Mouse (Mus musculus): ENCODE results near the gene Lamc2.

Gene Lamc2

GRCm38 (mm10) chr1:153127622-153128021 is 58.6 kb downstream of the Lamc2 start:
- no peak for DNase-seq (ENCODE audit: low read depth, low spot score)

- no peak for DNase-seq (ENCODE audit: low read depth, low spot score)
Observed at GRCm38 (mm10) chr1:153126491-153127381, 59.5 kb downstream of the Lamc2 start.

GRCm38 (mm10) chr1:153125287-153126275 is 60.7 kb downstream of the Lamc2 start:
- DNase-seq (ENCODE audit: low read depth, low spot score), result no peak

GRCm38 (mm10) chr1:153124502-153124901 is 61.7 kb downstream of the Lamc2 start:
- no peak for DNase-seq (ENCODE audit: low read depth, low spot score)

DNA sequence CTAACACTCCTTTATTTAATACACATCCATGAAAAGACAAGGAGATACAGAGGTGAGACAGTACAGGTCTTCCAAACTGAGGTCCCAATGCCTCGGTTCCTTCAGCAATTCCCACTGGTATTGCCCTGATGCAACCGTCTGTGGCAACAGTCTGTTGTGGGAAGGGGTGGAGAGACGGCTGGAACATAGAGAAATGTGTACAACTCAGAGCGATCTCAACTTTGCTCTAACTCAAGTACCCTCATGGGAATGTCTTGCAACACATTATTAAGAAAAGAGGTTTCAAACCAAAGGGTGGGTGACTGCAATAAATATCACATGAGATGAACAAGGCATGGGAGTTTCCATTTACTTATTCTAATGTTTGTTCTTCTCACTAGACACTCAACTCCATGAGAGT is 63.5 kb downstream of the Lamc2 start:
- no peak for DNase-seq (ENCODE audit: low read depth, low spot score)

DNA sequence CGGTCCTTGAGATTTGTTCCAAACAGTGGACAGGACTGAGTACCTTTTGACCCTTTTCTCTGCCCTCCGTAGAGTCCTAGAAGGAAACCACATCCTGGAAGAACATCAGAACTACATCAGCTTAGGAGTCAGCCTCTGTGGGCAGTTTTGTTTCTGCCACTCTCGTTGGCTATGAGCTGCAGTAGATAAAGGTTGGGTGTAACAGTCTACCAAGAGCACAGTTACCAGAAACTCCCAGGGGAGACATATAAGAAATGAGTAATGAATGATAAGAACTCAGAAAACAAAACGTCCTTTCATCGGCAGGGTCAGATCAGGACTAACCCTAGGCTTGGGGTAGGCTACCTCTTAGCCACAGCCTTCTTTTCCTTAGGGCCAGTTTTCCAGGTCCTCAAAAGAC is 64.9 kb downstream of the Lamc2 start:
- no peak for DNase-seq (ENCODE audit: low read depth, low spot score)

- DNase-seq (ENCODE audit: low read depth, low spot score), result no peak
Observed at GRCm38 (mm10) chr1:153120544-153120943, 65.7 kb downstream of the Lamc2 start.

DNA sequence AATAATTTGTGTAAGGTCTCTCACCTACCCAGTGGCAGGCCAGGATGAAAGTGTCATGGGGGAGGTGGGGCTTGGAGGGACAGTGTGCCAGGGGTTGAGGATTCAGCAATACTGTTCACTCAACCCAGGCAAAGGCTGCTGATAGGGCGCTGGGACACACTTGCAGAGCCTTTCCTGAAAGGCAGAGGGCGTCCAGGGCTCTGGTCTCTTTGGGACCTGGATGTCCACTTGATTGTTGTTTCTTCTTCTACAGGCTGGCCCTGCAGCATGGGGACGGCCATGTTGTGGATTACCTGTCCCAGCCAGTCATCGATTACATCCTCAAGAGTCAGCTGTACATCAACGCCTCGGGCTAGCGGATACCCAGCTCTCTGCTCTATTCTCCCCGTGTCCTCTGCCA is 70.9 kb downstream of the Lamc2 start:
- no peak for DNase-seq (ENCODE audit: low read depth, low spot score)

DNA sequence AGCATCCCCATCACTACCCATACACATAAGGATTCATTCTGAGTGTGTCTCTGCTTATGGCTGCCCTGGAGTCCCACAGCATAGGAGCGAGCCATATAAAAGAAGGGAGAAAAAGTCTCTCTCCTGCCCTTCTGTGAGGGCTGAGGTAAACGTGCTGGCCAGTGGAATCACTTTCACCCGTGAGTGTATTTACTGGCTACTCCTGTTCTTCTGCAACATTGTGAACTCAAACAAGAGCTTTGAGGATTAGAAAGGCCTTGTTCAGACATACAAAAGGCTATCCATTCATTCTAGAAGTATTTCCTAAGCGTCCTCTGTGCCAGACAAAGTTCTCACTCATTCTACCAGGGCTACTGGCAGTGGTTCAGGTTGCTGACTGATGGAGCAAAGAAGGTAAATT is 74.7 kb downstream of the Lamc2 start:
- no peak for DNase-seq (ENCODE audit: low read depth, low spot score)

- no peak for DNase-seq (ENCODE audit: low read depth, low spot score)
Observed at GRCm38 (mm10) chr1:153109836-153110235, 76.4 kb downstream of the Lamc2 start.

- no peak for DNase-seq (ENCODE audit: low read depth, low spot score)
Observed at GRCm38 (mm10) chr1:153109346-153109745, 76.9 kb downstream of the Lamc2 start.

- DNase-seq (ENCODE audit: low read depth, low spot score), result no peak
Observed at GRCm38 (mm10) chr1:153107866-153108265, 78.4 kb downstream of the Lamc2 start.

DNA sequence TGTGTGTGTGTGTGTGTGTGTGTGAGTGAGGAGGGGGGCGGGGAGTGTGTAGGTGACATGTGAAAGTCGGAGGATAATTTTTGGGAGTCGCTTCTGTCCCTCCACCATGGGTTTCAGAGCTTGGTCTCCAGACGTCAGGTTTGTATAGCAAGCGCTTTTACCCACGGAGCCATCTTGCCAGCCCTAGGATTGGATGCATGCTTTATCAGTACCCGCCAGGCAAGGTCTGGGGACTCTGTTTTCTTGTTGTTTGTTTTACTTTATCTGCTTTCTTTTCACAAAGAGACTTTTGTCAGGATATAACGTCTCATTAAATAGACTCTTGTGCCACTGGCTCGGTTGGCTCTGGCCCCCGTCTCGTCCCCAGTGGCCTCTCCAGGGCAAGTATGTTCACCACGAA is 81.4 kb downstream of the Lamc2 start:
- DNase-seq (ENCODE audit: low read depth, low spot score), result no peak

GRCm38 (mm10) chr1:153103186-153103554 is 83.1 kb downstream of the Lamc2 start:
- DNase-seq (ENCODE audit: low read depth, low spot score), result no peak

DNA sequence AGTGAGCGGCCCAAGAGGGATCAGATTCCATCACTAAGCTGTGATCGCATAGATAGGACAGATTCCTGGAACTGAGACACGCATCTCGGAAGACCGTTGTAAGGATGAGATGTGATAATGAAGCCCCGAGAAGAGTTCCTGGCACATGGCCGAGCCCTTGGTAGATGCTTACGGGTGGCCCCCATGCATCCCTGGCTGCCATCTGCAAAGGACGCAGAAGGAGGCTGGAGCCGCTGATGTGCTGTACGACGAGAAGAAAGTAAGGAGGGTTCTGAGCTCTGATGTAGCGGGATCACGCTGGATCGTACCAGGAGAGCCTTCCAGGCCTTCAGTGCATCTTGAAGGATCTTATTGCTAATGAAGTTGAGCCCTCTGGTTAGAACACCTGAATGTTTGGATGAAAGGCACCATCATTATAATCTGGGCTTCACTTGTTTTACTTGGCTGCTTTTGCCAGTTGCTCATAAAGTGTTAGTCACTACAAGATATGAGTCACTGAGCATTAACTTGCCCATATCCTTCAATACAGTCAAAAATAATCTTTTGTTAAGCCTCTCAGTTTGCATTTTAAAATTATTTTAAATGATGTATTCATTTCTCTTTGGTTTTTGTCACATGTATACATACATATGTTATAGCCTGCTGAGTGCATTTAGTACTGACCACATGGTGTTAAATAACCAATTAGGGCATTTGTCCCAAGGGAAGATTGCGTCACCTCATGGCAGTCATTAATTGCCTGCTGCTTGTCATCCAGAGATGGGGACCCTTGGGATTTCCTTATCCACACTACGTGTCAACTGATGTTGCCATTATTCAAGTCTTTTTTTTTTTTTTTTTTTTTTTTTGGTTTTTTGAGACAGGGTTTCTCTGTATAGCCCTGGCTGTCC is 83.7 kb downstream of the Lamc2 start:
- DNase-seq (ENCODE audit: low read depth, low spot score), result no peak

GRCm38 (mm10) chr1:153101327-153101880 is 84.8 kb downstream of the Lamc2 start:
- DNase-seq (ENCODE audit: low read depth, low spot score), result peak; percentile 12

DNA sequence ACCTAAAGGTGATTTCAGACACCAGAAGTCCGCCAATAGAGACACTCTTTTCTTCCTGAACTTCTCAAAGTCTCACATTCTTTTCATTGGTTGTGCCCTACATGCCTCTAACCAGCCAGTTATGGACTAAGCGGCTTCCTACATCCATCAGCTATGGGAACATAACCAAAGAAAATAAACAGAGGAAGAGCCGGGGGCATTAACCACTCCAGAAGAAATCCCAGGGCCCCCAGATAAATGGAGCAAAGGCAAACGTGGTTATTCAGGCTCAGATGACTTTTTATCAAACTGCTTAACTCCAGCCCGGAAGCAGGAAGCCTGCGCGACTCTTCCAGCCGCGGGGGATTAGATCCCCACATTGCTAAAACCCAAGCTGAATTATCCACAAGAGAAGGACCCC is 85.3 kb downstream of the Lamc2 start:
- no peak for DNase-seq (ENCODE audit: low read depth, low spot score)

- no peak for DNase-seq (ENCODE audit: low read depth, low spot score)
Observed at GRCm38 (mm10) chr1:153098586-153098985, 87.7 kb downstream of the Lamc2 start.

- no peak for DNase-seq (ENCODE audit: low read depth, low spot score)
Observed at GRCm38 (mm10) chr1:153097017-153097675, 89.1 kb downstream of the Lamc2 start.
